ENCODE assay signal across 8 mouse cellular contexts in the genomic region with DNA sequence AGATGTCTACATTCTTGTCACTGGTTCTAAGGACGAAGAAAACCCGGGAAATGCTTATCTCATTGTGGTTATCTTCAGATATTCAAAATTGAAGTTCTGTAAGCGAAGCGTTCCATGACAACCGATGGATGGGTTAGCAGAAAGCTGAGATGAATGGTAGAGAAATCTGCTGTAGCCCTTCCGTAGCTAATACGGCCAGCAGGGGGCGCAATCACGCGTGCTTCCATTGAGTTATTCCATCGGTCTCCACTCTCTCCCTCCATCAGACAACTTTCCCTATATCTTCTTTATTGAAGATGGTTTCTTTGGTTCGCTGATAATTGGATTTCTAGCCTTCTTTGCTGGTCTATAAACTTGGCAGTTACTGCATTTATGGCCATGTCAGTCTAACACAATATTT.
DNase-seq lines count a peak whose midpoint lies in the region.

No protein-coding gene starts in this region.

- peak; percentile 5 for DNase-seq in gastrocnemius, adult 18-20 months (ENCODE audit: low spot score)
- DNase-seq in gastrocnemius, postnatal 25 days = no peak
- peak; percentile 6 for DNase-seq in thymus, postnatal 25 days
- no peak for DNase-seq in thymus, adult 18-20 months
- DNase-seq in embryo, embryonic 11 days = peak; percentile 63
- peak; percentile 68 to 70 for DNase-seq in layer of hippocampus, postnatal 10 days (ENCODE audit: low spot score in 2 of 2)
- peak; percentile 69 for DNase-seq in lung, postnatal 36 days
- DNase-seq in adipocyte (ENCODE audit: low spot score) = no peak

Comparison
In these comparisons a context has a peak if more than half of its experiments do, and no peak if none do; other contexts are left out.
1. DNase-seq: peak in gastrocnemius, adult 18-20 months (single experiment), thymus, postnatal 25 days (single experiment), embryo, embryonic 11 days (single experiment), layer of hippocampus, postnatal 10 days (2 of 2) and lung, postnatal 36 days (single experiment); none in gastrocnemius, postnatal 25 days (single experiment), thymus, adult 18-20 months (0 of 2) and adipocyte (single experiment).